Mouse (Mus musculus) left cerebral cortex, adult 2 months (tissue): ENCODE measurements around the gene Vstm2l. TPM values are rescaled to one million over a fixed set of nuclear protein-coding genes. Genes with fewer than 3 reads are reported as not detected.
A peak's percentile ranks its signal among the peaks of the same experiment; 100 is the strongest.

Source experiments
- DNase-seq, 2 experiments: peaks; one replicate each; pipeline ENCODE4 v3.0.0; 2021 to 2022; ENCODE audit warnings: low spot score in 2 of 2, mixed read lengths in 1 of 2; ENCODE audit errors: extremely low spot score in 1 of 2
- H3K27ac ChIP-seq: fragments of 200-600 bp; 2 replicates; pipeline ENCODE4 v1.8.1; 2022
- H3K4me3 ChIP-seq: fragments of 200-600 bp; 2 replicates; pipeline ENCODE4 v1.8.1; 2022
- CTCF ChIP-seq: fragments of 200-600 bp; IDR thresholded peaks from 2 replicates; pipeline ENCODE4 v1.8.1; 2022; ENCODE audit warnings: antibody characterized with exemption, mild to moderate bottlenecking, moderate library complexity
- intact Hi-C: fragments of 180-260 bp; cut with DNase I; formaldehyde crosslinking; loops from one replicate; pipeline ENCODE4 v1.15.1; 2025
- total RNA-seq, 2 experiments: library from RNA; stranded (reverse); gene quantifications; 2 replicates each; pipeline ENCODE4 v1.2.3; 2021

The Vstm2l gene
- total RNA-seq, 2 experiments from 2014 or later = 159 to 170 TPM

DNA sequence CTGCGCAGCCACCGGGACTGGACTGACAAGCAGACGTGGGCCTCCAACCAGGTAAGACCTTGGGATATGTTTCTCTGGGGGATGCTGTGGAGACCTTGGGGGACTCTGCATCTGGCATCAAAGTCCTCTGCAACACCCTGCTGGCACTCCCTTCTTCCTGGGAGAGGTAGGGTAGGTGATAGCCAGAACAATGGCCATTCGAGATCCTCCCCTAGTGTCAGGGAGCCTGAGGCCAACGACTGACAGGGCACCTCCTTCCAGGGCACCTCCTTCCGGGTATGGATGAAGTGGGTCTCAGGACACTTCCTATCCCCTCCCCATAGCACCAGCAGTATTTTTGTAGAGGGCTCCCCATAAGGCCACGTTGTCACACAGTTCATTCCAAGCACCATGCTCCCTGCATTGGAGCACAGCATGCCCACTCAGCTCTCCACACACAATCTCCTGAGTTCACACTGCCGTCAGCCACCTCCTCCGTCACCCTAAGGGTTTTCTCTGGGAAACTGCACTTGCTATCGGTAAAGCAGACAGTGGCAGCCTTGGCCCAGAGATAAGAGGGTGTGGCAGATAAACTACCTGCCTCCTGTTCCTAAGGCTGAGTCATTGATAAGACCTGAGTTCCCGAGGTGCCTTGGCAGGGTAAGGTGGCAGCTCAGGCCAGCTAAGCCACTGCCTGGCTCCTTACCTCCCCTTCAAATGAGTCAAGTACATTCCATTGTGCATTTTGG is 21.2 kb downstream of the Vstm2l start:
- no peak for TF ChIP-seq CTCF
- intact Hi-C loops = no loop called here
- Histone ChIP-seq H3K27ac (no peak overlapping the region), H3K4me3 (no peak overlapping the region)
- no peak for DNase-seq

DNA sequence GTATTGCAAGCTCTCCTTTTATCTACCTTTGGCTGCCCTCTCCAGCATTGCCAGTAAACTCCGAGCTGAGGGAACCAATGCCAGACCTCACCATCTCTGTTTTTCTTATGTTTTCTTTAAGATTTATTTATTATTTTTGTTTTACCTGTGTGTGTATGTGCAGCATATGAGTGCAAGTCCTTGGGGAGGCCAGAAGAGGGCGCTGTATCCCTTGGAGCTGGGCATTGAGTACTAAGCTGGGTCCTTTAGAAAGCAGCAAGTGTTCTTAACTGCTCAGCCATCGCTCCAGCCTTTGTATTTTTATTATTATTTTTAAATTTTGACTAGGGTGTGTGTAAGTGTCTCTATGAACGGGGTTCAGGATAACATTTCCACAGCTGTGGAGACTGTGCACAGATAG is 22.2 kb downstream of the Vstm2l start:
- DNase-seq = no peak
- no peak; the same call in 1 of the 2 replicates for TF ChIP-seq CTCF
- no peak overlapping the region for H3K27ac ChIP-seq
- H3K4me3 ChIP-seq = no peak overlapping the region
- intact Hi-C loops = no loop called here

GRCm38 (mm10) chr2:157940586-157941185 is 26.2 kb downstream of the Vstm2l start:
- DNase-seq = no peak
- Histone ChIP-seq H3K4me3 (no peak overlapping the region), H3K27ac (no peak overlapping the region)
- intact Hi-C loops = no loop called here
- no peak for TF ChIP-seq CTCF

GRCm38 (mm10) chr2:157943514-157944155 is 29.2 kb downstream of the Vstm2l start:
- peak; percentile 79 for TF ChIP-seq CTCF
- H3K27ac ChIP-seq = peak overlapping the region; percentile 53
- DNase-seq = peak; percentile 76 to 80

DNA sequence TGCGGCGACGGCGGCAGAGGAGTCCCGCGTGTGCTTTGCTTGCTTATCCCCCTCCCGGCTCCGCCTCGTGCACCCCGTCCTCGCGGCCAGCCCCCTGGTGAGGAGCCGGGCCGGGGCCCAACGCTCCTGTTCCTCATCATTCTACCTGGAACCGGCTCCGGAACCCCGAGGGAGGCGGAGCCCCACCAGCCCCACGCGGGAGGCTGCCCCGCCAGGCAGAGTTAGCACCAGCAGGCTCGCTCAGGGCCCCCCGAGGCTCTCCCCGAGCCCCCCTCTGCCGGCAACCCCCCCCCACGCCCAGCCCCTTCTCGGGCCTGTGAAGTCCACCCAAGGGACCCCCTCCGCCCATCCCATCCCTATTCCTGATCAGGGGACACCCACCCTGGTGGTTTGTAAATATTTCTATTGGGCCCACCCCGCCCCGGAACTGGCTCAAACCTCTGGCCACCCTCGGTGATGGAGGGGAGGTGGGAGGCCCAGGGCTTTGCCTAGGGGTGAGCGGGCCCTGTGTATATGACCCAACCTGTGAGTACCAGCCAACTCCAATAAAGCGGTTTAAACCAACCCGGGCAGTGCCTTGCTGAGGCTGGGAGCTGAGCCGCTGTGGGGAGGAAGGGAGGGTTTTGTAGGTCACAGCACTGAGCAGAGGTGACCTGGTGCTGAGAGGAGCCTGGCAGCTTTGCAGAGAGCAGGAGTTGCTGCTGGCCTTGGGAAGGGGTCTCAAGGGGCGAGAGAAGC is 29.9 kb downstream of the Vstm2l start:
- peak in 1 of 2 experiments; percentile 35 for DNase-seq
- TF ChIP-seq CTCF = no peak
- Histone ChIP-seq H3K4me3 (peak overlapping the region; percentile 47), H3K27ac (peak overlapping the region; percentile 53)
- intact Hi-C loops = no loop called here

More at GRCm38 (mm10) chr2:157943514-157944155, 29.2 kb downstream of the Vstm2l start:
- peak overlapping the region; percentile 47 for H3K4me3 ChIP-seq
- intact Hi-C loops = loop anchor here (1.0 kb wide), 1 partner anchor 29 kb away; the partner anchor contains the start of gene Vstm2l

- intact Hi-C loops = no loop called here
- H3K4me3 ChIP-seq = no peak overlapping the region
- no peak for TF ChIP-seq CTCF
- no peak overlapping the region for H3K27ac ChIP-seq
- DNase-seq = no peak
Observed at GRCm38 (mm10) chr2:157953978-157954377, 39.5 kb downstream of the Vstm2l start.

- TF ChIP-seq CTCF = no peak
- Histone ChIP-seq H3K4me3 (no peak overlapping the region), H3K27ac (no peak overlapping the region)
- intact Hi-C loops = no loop called here
- no peak for DNase-seq
Observed at GRCm38 (mm10) chr2:157957707-157958108, 43.3 kb downstream of the Vstm2l start.

DNA sequence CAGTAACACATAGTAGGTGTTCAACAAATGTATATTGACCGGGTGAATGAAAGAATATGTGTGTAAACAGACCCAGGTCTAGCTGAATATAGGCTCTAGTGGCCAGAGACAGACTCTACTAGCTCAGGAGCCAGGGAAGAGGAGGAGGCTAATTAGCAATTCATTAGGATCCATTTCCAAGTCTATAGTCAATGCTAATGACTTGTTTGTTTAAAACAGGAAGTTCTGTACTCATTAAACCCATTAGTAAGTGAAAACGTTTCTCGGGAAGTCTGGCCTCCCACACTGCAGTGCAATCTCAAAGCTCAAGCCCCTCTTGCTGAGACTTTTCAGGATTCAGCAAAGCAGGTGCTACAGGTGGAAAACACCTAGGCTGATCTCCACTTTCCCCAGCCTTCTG is 53.4 kb downstream of the Vstm2l start:
- Histone ChIP-seq H3K27ac (no peak overlapping the region), H3K4me3 (no peak overlapping the region)
- intact Hi-C loops = no loop called here
- no peak for DNase-seq
- no peak for TF ChIP-seq CTCF

GRCm38 (mm10) chr2:157970124-157970523 is 55.7 kb downstream of the Vstm2l start:
- Histone ChIP-seq H3K27ac (no peak overlapping the region), H3K4me3 (no peak overlapping the region)
- intact Hi-C loops = no loop called here
- TF ChIP-seq CTCF = no peak
- DNase-seq = no peak

DNA sequence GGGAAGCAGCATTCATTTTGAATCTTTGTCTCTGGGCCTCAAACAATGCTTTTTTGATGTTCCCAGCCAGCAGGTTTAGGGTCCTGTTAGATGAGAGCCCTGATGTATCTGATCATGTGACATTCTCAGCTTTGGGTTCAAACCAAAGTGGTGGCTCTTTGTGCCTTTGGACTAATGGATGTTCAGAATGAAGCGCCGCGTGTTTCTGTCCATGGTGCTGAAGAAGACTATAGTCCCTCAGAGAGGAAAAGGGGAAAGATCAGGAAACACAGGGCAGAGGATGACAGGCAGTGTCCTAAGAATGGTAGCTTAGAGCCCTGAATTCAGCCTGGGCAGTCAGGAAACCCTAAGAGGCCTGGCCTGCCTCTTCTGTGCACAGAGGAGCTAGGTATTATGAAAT is 56.2 kb downstream of the Vstm2l start:
- intact Hi-C loops = no loop called here
- no peak for DNase-seq
- no peak for TF ChIP-seq CTCF
- H3K27ac ChIP-seq = no peak overlapping the region
- H3K4me3 ChIP-seq = no peak overlapping the region

DNA sequence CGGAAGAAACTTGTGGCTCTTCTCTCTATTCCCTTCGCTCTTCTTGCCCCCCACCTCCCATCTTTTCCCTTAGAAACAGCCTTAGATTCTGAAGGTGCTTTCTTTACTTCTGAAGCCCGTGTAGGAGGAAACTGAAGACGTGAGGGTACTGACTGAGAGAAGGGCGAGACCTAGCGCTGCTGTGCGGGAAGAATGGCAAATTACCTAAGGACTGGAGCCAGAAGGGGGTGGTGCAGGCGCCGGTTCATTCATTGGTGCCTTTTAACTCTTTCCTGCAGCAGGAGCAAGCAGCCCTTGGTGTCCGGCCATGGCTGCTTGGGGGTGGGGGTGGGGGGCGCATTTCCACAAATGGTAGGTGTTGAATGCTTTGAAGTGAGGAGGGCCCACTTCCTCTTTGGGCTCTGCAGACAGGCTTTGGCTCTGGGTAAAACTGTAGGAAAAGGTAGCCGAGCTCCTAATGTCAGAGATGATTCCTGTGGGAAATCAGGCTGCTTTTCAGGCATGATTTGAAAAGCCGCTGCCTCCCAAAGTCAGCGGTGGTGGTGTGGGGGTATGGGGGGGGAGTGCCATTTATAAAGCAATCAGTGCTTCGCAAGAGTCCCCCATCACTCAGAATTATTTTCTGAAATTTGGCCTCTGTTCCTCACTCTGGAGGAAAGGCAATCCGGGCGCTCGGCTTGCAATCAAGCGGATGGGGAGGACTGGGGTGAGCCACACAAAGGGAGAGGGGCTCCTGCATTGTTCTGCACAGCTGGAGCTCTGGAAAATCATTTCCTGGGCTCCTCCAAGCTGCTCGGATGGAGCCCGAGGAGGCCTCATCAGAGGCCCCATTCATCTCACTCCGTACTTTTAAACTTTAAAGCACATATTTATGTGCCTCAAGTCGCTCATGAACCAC is 60.4 kb downstream of the Vstm2l start:
- intact Hi-C loops = no loop called here
- Histone ChIP-seq H3K27ac (no peak overlapping the region), H3K4me3 (no peak overlapping the region)
- DNase-seq = no peak
- no peak for TF ChIP-seq CTCF
